Mouse (Mus musculus) cerebellum, adult 2 months (tissue): ENCODE data around the gene Tmem139. TPM values are rescaled to one million over a fixed set of nuclear protein-coding genes. Genes with fewer than 3 reads are reported as not detected.

Source experiments
- DNase-seq, 2 experiments: peaks; one replicate each; pipeline ENCODE4 v3.0.0; 2021
- H3K27ac ChIP-seq: fragments of 200-500 bp; 2 replicates; pipeline ENCODE4 v1.5.1; 2012; ENCODE audit warnings: low read length, control low read depth, inconsistent platforms; ENCODE audit not compliant: insufficient read depth
- H3K27me3 ChIP-seq: fragments of 200-500 bp; 2 replicates; pipeline ENCODE4 v1.6.1; 2012; ENCODE audit warnings: inconsistent platforms, mild to moderate bottlenecking, low read length, moderate library complexity; ENCODE audit not compliant: control insufficient read depth, insufficient read depth
- H3K4me1 ChIP-seq: fragments of 200-500 bp; 2 replicates; pipeline ENCODE4 v1.6.1; 2011; ENCODE audit warnings: low read length; ENCODE audit not compliant: control insufficient read depth, insufficient read depth
- H3K4me3 ChIP-seq: fragments of 200-500 bp; replicated peaks from 2 replicates; pipeline ENCODE3; 2011; ENCODE audit warnings: mild to moderate bottlenecking, low read depth, low read length, control low read depth; ENCODE audit not compliant: insufficient read depth
- CTCF ChIP-seq: fragments of 200-500 bp; IDR thresholded peaks from 2 replicates; pipeline ENCODE4 v1.5.1; 2011; ENCODE audit warnings: low read depth, mild to moderate bottlenecking, control low read depth, low read length, moderate library complexity, borderline replicate concordance; ENCODE audit not compliant: insufficient read depth
- POLR2A ChIP-seq: fragments of 200-500 bp; IDR thresholded peaks from 2 replicates; pipeline ENCODE4 v1.6.1; 2011; ENCODE audit warnings: low read length, control low read depth, borderline replicate concordance; ENCODE audit not compliant: insufficient read depth
- WGBS: fragments of 180-500 bp; shearing (Covaris S2); methylation state at CpG from one replicate; pipeline ENCODE4 v1.1.7; 2018; 5-methylcytosine and 5-hydroxymethylcytosine counted together
- polyA plus RNA-seq: library from polyadenylated mRNA; depleted of rRNA; stranded (reverse); fragments of >200 nt; gene quantifications from 2 replicates; pipeline ENCODE4 v1.2.3, GENCODE M21; 2012; rRNA removed

Gene Tmem139
- not detected in 2 replicates for polyA plus RNA-seq

DNA sequence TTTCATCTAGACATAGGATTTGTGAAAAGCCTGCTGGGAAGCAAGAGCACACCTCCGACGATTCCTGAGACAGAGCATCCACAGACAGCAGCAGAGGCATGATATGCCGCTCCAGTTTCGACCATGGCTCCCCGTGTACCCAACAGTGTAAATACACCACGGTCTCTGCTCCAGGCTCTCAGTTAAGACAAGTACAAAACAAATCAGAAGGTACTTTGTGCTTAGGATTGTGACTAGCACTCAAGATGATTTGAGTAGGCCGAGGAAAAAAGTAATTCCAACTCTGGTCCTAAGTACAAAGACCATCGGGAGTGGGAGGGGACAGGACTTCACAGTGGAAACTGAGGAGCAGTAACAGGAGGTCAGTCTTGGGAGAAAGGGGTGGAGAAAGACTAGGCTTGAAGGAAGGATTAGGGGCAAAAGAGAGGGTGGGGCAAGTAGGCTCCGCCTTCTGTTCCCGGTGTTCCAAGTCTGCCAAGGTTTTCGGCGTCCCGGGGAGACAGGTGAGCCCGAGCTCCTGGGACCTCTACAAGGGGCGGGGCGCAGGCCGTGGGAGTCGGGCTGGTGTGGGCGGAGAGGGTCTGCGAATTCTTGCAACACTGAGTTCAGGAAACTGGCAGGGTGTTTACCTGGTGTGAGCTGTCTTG, at the start of gene Tmem139:
TSS of gene Tmem139 (plus strand) at position 447 of the 647 bp plus-strand sequence.
- TF ChIP-seq CTCF, result no peak
- TF ChIP-seq POLR2A, result no peak
- Histone ChIP-seq H3K27me3 (no peaks in the 10 kb centered on the region), H3K4me1 (no peaks in the 10 kb centered on the region), H3K4me3 (no peak within 1 kb of the TSS), H3K27ac (no peak within 1 kb of the TSS)
- WGBS, result 30% methylated on average over 20 of the region's 20 CpGs
- no peak for DNase-seq

DNA sequence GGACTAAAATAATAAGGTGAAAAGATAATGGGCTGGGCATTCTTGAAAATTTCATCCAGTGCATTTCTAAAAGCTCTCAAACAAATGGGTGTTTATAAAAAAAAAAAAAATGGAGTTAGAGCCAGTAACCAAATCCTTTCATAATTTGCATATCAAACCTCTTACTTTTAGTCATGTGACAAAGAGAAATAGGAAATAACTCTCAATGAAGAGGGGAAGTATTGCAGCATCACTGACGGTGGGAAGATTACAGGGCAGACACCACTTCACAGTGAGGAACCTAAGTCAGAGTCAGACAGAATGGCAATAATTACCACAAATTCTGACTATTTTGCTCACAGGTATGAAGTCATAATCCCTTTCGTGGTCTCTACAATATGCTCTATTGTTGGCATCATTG, 46.7 kb upstream of the Tmem139 start, which contains the start of gene Tas2r144:
TSS of gene Tas2r144 (plus strand) at position 301 of the 400 bp plus-strand sequence.
- Histone ChIP-seq H3K27me3 (no peaks in the 10 kb centered on the region), H3K4me3 (no peak within 1 kb of the TSS), H3K27ac (no peak within 1 kb of the TSS), H3K4me1 (no peaks in the 10 kb centered on the region)
- no peak for TF ChIP-seq POLR2A
- TF ChIP-seq CTCF, result no peak
- DNase-seq, result no peak
- WGBS, result 82% methylated on average over 2 of the region's 2 CpGs

GRCm38 (mm10) chr6:42222286-42222685, 39.5 kb upstream of the Tmem139 start:
- Histone ChIP-seq H3K27ac (no peak overlapping the region), H3K4me3 (no peak overlapping the region), H3K27me3 (no peaks in the 10 kb centered on the region), H3K4me1 (no peaks in the 10 kb centered on the region)
- peak; percentile 15 to 32 for DNase-seq
- TF ChIP-seq CTCF (no peak), POLR2A (no peak)
- 14% methylated on average over 3 of the region's 3 CpGs for WGBS

GRCm38 (mm10) chr6:42225046-42225445, 36.7 kb upstream of the Tmem139 start:
- no peaks in the 10 kb centered on the region for H3K27me3 ChIP-seq
- H3K4me3 ChIP-seq, result no peak overlapping the region
- no peak for TF ChIP-seq POLR2A
- no peak for TF ChIP-seq CTCF
- 77% methylated on average over 4 of the region's 4 CpGs for WGBS
- DNase-seq, result no peak
- H3K4me1 ChIP-seq, result no peaks in the 10 kb centered on the region
- no peak overlapping the region for H3K27ac ChIP-seq

GRCm38 (mm10) chr6:42227240-42228101, 34.3 kb upstream of the Tmem139 start:
- no peaks in the 10 kb centered on the region for H3K4me1 ChIP-seq
- peak; percentile 51 to 62 for DNase-seq
- TF ChIP-seq CTCF (peak; percentile 37; the same call in 1 of the 2 replicates), POLR2A (no peak)
- no peak overlapping the region for H3K27ac ChIP-seq
- H3K27me3 ChIP-seq, result no peaks in the 10 kb centered on the region
- no peak overlapping the region for H3K4me3 ChIP-seq
- 26% methylated on average over 17 of the region's 17 CpGs for WGBS

- Histone ChIP-seq H3K4me3 (no peak overlapping the region), H3K27ac (no peak overlapping the region), H3K27me3 (no peaks in the 10 kb centered on the region), H3K4me1 (no peaks in the 10 kb centered on the region)
- no peak for DNase-seq
- WGBS, result 81% methylated on average over 4 of the region's 4 CpGs
- TF ChIP-seq POLR2A, result no peak
- no peak for TF ChIP-seq CTCF
Observed at GRCm38 (mm10) chr6:42229610-42230009, 32.2 kb upstream of the Tmem139 start.

GRCm38 (mm10) chr6:42231191-42231590, 30.6 kb upstream of the Tmem139 start:
- no peak overlapping the region for H3K27ac ChIP-seq
- TF ChIP-seq POLR2A (no peak), CTCF (no peak)
- H3K4me3 ChIP-seq, result no peak overlapping the region
- 50% methylated on average over 3 of the region's 3 CpGs for WGBS
- DNase-seq, result no peak
- no peaks in the 10 kb centered on the region for H3K27me3 ChIP-seq
- H3K4me1 ChIP-seq, result no peaks in the 10 kb centered on the region

- H3K27ac ChIP-seq, result no peak overlapping the region
Observed at GRCm38 (mm10) chr6:42237276-42237805, 24.4 kb upstream of the Tmem139 start.

More at GRCm38 (mm10) chr6:42237276-42237805, 24.4 kb upstream of the Tmem139 start:
- Histone ChIP-seq H3K27me3 (no peaks in the 10 kb centered on the region), H3K4me3 (no peak overlapping the region), H3K4me1 (no peaks in the 10 kb centered on the region)
- TF ChIP-seq CTCF (no peak), POLR2A (no peak)
- no peak for DNase-seq
- WGBS, result 73% methylated on average over 6 of the region's 6 CpGs
